Mouse (Mus musculus) stomach, postnatal 0 days (tissue): ENCODE data around the gene Far1.

Experiments used
- CTCF ChIP-seq: IDR thresholded peaks from 2 replicates; pipeline ENCODE4 v1.5.1; 2016; ENCODE audit warnings: antibody characterized with exemption, low read depth, mild to moderate bottlenecking, moderate library complexity
- EP300 ChIP-seq: optimal IDR thresholded peaks from 2 replicates; pipeline ENCODE3; 2016; ENCODE audit warnings: antibody characterized with exemption

DNA sequence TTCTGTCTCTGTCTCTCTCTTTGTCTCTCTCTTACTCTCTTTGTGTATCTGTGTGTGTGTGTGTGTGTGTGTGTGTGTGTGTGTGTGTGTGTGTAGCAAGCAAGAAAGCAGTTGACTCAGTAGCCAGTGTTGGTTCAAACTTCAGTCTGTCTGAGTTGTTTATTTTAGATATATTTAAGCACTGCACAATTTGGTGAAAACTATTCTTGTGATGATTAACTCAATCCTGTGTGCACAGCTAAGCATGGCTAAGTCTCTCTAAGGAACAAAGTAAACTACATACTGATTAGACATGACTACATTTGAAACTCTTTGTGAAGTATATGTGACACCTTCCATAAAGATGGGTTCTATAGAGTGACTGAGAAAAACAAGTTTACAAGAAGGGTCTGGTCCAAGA is 83.6 kb downstream of the Far1 start:
- TF ChIP-seq CTCF (no peak), EP300 (no peak)
